Mouse (Mus musculus): ENCODE measurements at regions not wholly inside any gene's neighbourhood (a gene's known extent, or its start where the extent isn't known, plus 50 kb on each side); places are given as distances from the start of the nearest gene placed in this dataset.

GRCm38 (mm10) chr7:106440900-106441506 is 225.9 kb upstream of the Gvin1 start:
- peak; percentile 32 to 34 for DNase-seq

All from B cell, adult 2 months (primary cell).